ENCODE assay signal across 12 mouse cellular contexts in genomic region chr17:74922591-74922990, GRCm38 (mm10).
A peak's percentile ranks its signal among the peaks of the same experiment; 100 is the strongest.
DNase-seq lines count a peak whose midpoint lies in the region; ATAC-seq lines count a peak whose summit lies in the region.
"Had no signal": no experiment of that assay in that cellular context is flagged by ENCODE, and none has a peak within 500 bp of the region (broad histone marks: within the 10 kb centered on the region; RNA-seq: fewer than 3 reads in every experiment).

No protein-coding gene starts in this region.

- peaks cover 14% of the 10 kb centered on the region for H3K4me1 ChIP-seq in heart, embryonic 10.5 days
- no peaks in the 10 kb centered on the region for H3K4me1 ChIP-seq in heart, embryonic 11.5 days (ENCODE audit: control insufficient read depth, insufficient read depth, low read length)
- H3K4me1 ChIP-seq in limb, embryonic 10.5 days: peaks cover 14% of the 10 kb centered on the region
- H3K4me1 ChIP-seq: liver, embryonic 13.5 days had no signal

- 58% methylated on average over 3 of the region's 3 CpGs for WGBS in heart, embryonic 10.5 days
- 53% methylated on average over 3 of the region's 3 CpGs for WGBS in heart, embryonic 11.5 days (ENCODE audit: insufficient replicate concordance)
- WGBS in limb, embryonic 10.5 days: 18% methylated on average over 3 of the region's 3 CpGs

- H3K9me3 ChIP-seq in heart, embryonic 10.5 days: no peaks in the 10 kb centered on the region
- H3K9me3 ChIP-seq in heart, embryonic 11.5 days (replicated peaks; ENCODE audit: control insufficient read depth, low read length): peaks cover 3% of the 10 kb centered on the region; the same call in 1 of the 2 replicates
- no peaks in the 10 kb centered on the region for H3K9me3 ChIP-seq in limb, embryonic 10.5 days (replicated peaks)
- H3K9me3 ChIP-seq: liver, embryonic 13.5 days had no signal

- peak; percentile 60 for DNase-seq in heart, embryonic 10.5 days (ENCODE audit: low spot score)
- peak; percentile 4 for DNase-seq in layer of hippocampus, adult 9-11 months
- no peak for DNase-seq in layer of hippocampus, postnatal 25 days (ENCODE audit: extremely low spot score in 1 of 2, low spot score in 1 of 2)
- no peak for DNase-seq in limb, embryonic 10.5 days (ENCODE audit: low spot score)
- DNase-seq in lung, postnatal 4 days: peak; percentile 39 to 81
- no peak for DNase-seq in left cerebral cortex, adult 11 months (ENCODE audit: low spot score)
- no peak for DNase-seq in ovary, postnatal 10 days (ENCODE audit: low spot score)
- DNase-seq: cerebellum, postnatal 25 days; gastrocnemius, adult 2 months; liver, embryonic 13.5 days had no signal

- no peaks in the 10 kb centered on the region for H3K36me3 ChIP-seq in heart, embryonic 10.5 days
- no peaks in the 10 kb centered on the region for H3K36me3 ChIP-seq in heart, embryonic 11.5 days (ENCODE audit: control insufficient read depth, insufficient read depth, low read length)
- H3K36me3 ChIP-seq in limb, embryonic 10.5 days: no peaks in the 10 kb centered on the region
- H3K36me3 ChIP-seq: liver, embryonic 13.5 days had no signal

- H3K27ac ChIP-seq in heart, embryonic 10.5 days: no peak overlapping the region; the same call in 1 of the 2 replicates
- no peak overlapping the region for H3K27ac ChIP-seq in heart, embryonic 11.5 days (ENCODE audit: low read depth, low read length)
- 0 out of 2 replicates have a peak overlapping the region, but pooled peaks have one; percentile 46 for H3K27ac ChIP-seq in limb, embryonic 10.5 days
- H3K27ac ChIP-seq: gastrocnemius, adult 2 months; liver, embryonic 13.5 days had no signal

- no peak overlapping the region for H3K4me3 ChIP-seq in heart, embryonic 10.5 days
- H3K4me3 ChIP-seq in heart, embryonic 11.5 days (ENCODE audit: low read depth, low read length): no peak overlapping the region
- no peak overlapping the region for H3K4me3 ChIP-seq in limb, embryonic 10.5 days
- H3K4me3 ChIP-seq: gastrocnemius, adult 2 months; liver, embryonic 13.5 days had no signal

- H3K27me3 ChIP-seq in heart, embryonic 10.5 days (ENCODE audit: insufficient read depth, poor library complexity, severe bottlenecking): no peaks in the 10 kb centered on the region
- H3K27me3 ChIP-seq in heart, embryonic 11.5 days (ENCODE audit: control insufficient read depth, insufficient read depth, low read length): no peaks in the 10 kb centered on the region
- H3K27me3 ChIP-seq in limb, embryonic 10.5 days (ENCODE audit: low read depth, poor library complexity, severe bottlenecking): no peaks in the 10 kb centered on the region
- H3K27me3 ChIP-seq: liver, embryonic 13.5 days had no signal

- no peak overlapping the region for H3K4me2 ChIP-seq in heart, embryonic 11.5 days
- H3K4me2 ChIP-seq: liver, embryonic 13.5 days had no signal

- no peak overlapping the region for H3K9ac ChIP-seq in heart, embryonic 11.5 days (ENCODE audit: low read depth, low read length)
- H3K9ac ChIP-seq: liver, embryonic 13.5 days had no signal

- ATAC-seq in heart, embryonic 11.5 days (replicated peaks; ENCODE audit: insufficient number of reproducible peaks, low FRiP score, low TSS enrichment): no peak
- ATAC-seq: midbrain, embryonic 16.5 days had no signal

Comparison
In these comparisons a context has a peak if more than half of its experiments do, and no peak if none do; other contexts are left out.
1. DNase-seq: peak in heart, embryonic 10.5 days (single experiment), layer of hippocampus, adult 9-11 months (single experiment) and lung, postnatal 4 days (2 of 2); none in layer of hippocampus, postnatal 25 days (0 of 2), limb, embryonic 10.5 days (single experiment), left cerebral cortex, adult 11 months (single experiment) and ovary, postnatal 10 days (single experiment).